Mouse (Mus musculus): ENCODE results near the gene Stmn1. TPM values are rescaled to one million over a fixed set of nuclear protein-coding genes. Genes with fewer than 3 reads are reported as not detected.
A peak's percentile ranks its signal among the peaks of the same experiment; 100 is the strongest.

The Stmn1 gene
- total and polyA plus RNA-seq, 3 experiments: 171 to 935 (median 179) TPM

DNA sequence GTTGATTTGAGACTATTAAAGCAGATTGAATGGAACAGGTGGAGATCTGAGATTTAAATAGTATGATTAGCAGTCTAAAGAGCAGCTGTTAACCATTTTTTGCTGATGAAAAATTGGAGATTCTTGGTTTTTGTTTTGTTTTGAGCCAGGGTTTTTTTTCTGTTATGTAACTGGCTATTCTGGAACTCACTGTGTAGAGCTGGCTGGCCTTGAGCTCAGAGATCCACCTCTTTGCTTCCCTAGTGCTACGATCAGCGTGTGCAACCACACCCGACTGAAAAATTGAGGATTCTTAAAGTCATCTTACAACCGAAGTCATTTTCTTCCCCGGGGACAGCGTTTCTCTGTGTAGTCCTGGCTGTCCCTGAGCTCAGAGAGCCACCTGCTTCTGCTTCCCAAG is 43.6 kb downstream of the Stmn1 start:
- Histone ChIP-seq H3K4me3 (ENCODE audit: low read depth, low read length) (peak overlapping the region; percentile 82), H3K9me3 (replicated peaks) (no peaks in the 10 kb centered on the region), H3K27me3 (ENCODE audit: insufficient read depth, low read length) (no peaks in the 10 kb centered on the region), H3K4me1 (ENCODE audit: insufficient read depth, low read depth, low read length) (peaks cover 51% of the 10 kb centered on the region), H3K36me3 (replicated peaks) (peaks cover 49% of the 10 kb centered on the region)
- TF ChIP-seq GATA1 (IDR thresholded peaks at IDR 0.05; ENCODE audit: borderline replicate concordance, low read length) (no peak), CTCF (IDR thresholded peaks at IDR 0.05; ENCODE audit: low read depth, low read length) (no peak), GATA2 (IDR thresholded peaks at IDR 0.05; ENCODE audit: borderline replicate concordance, low read depth, low read length) (no peak), TAL1 (conservative IDR thresholded peaks at IDR 0.05; ENCODE audit: low read depth, low read length) (no peak), POLR2AphosphoS5 (IDR thresholded peaks at IDR 0.05; ENCODE audit: insufficient replicate concordance, low read depth, low read length) (no peak)
- DNase-seq (ENCODE audit: low spot score): no peak
- no peak for ATAC-seq (ENCODE audit: extremely low read depth, insufficient number of reproducible peaks, low FRiP score, poor library complexity, severe bottlenecking)

GRCm38 (mm10) chr4:134512798-134513197 is 44.7 kb downstream of the Stmn1 start:
- ATAC-seq (ENCODE audit: extremely low read depth, insufficient number of reproducible peaks, low FRiP score, poor library complexity, severe bottlenecking): no peak
- Histone ChIP-seq H3K9me3 (replicated peaks) (no peaks in the 10 kb centered on the region), H3K36me3 (replicated peaks) (peaks cover 49% of the 10 kb centered on the region), H3K27me3 (ENCODE audit: insufficient read depth, low read length) (no peaks in the 10 kb centered on the region), H3K4me3 (ENCODE audit: low read depth, low read length) (no peak overlapping the region), H3K4me1 (ENCODE audit: insufficient read depth, low read depth, low read length) (peaks cover 48% of the 10 kb centered on the region)
- no peak for TF ChIP-seq POLR2AphosphoS5 (IDR thresholded peaks at IDR 0.05; ENCODE audit: insufficient replicate concordance, low read depth, low read length)
- TF ChIP-seq TAL1 (conservative IDR thresholded peaks at IDR 0.05; ENCODE audit: low read depth, low read length): no peak
- TF ChIP-seq GATA2 (IDR thresholded peaks at IDR 0.05; ENCODE audit: borderline replicate concordance, low read depth, low read length): no peak
- no peak for TF ChIP-seq CTCF (IDR thresholded peaks at IDR 0.05; ENCODE audit: low read depth, low read length)
- TF ChIP-seq GATA1 (IDR thresholded peaks at IDR 0.05; ENCODE audit: borderline replicate concordance, low read length): no peak
- no peak for DNase-seq (ENCODE audit: low spot score)

DNA sequence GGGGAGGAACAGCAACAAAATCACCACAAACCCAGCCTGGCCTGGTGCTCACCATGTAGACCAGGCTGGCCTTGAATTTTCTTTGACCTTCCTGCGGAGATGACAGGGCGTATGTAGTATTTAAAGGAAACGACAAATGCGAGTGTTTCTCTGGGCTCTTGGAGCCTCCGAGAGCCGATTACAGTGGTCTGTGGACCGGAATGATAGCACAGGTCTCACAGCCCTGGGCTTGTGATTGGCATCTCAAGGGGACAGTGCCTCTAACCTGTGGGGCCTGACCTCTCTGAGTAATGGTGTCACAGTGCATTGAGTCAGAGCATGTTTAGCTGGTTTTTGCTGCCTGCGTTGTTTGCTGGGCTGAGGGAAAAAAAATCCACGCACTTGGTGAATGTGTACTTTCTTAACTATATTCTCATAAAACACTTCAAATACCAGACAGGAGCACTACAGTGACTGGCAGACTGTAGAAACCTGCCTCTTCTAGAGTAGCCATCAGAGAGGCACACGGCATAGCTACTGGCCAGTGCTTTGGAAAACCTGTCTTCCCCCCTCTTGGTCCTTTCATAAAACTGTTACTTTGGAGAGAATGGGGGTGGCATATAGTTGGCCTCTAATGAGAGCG is 46.3 kb downstream of the Stmn1 start:
- no peak for TF ChIP-seq GATA2 (IDR thresholded peaks at IDR 0.05; ENCODE audit: borderline replicate concordance, low read depth, low read length)
- no peak for TF ChIP-seq CTCF (IDR thresholded peaks at IDR 0.05; ENCODE audit: low read depth, low read length)
- no peak for TF ChIP-seq TAL1 (conservative IDR thresholded peaks at IDR 0.05; ENCODE audit: low read depth, low read length)
- no peak for TF ChIP-seq GATA1 (IDR thresholded peaks at IDR 0.05; ENCODE audit: borderline replicate concordance, low read length)
- no peak for TF ChIP-seq POLR2AphosphoS5 (IDR thresholded peaks at IDR 0.05; ENCODE audit: insufficient replicate concordance, low read depth, low read length)
- Histone ChIP-seq H3K4me1 (ENCODE audit: insufficient read depth, low read depth, low read length) (peaks cover 41% of the 10 kb centered on the region), H3K36me3 (replicated peaks) (peaks cover 54% of the 10 kb centered on the region), H3K27me3 (ENCODE audit: insufficient read depth, low read length) (no peaks in the 10 kb centered on the region), H3K9me3 (replicated peaks) (no peaks in the 10 kb centered on the region), H3K4me3 (ENCODE audit: low read depth, low read length) (no peak overlapping the region)
- no peak for ATAC-seq (ENCODE audit: extremely low read depth, insufficient number of reproducible peaks, low FRiP score, poor library complexity, severe bottlenecking)
- DNase-seq (ENCODE audit: low spot score): no peak

- peaks cover 38% of the 10 kb centered on the region for H3K4me1 ChIP-seq (ENCODE audit: insufficient read depth, low read depth, low read length)
Observed at GRCm38 (mm10) chr4:134515614-134516013, 47.5 kb downstream of the Stmn1 start.

DNA sequence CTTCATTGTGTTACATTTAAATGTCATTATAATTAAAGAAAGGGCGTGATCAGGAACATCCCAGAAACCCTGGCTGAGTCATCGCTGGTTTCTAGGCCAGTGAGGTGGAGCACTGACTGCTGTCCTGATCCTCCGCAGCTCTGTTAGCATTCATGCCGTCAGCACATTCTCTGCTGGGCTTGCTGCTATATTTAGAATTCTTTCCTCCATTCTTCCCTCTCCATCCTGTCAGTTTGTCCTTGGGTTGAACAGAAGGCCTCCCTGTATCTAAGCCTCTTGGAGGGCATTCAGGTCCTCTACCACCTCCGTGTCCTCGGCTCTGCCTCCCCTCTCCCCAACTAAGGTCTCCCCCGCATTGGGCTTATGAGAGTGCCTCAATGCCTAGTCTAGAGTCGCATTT is 48.9 kb downstream of the Stmn1 start:
- TF ChIP-seq GATA2 (IDR thresholded peaks at IDR 0.05; ENCODE audit: borderline replicate concordance, low read depth, low read length) (no peak), GATA1 (IDR thresholded peaks at IDR 0.05; ENCODE audit: borderline replicate concordance, low read length) (no peak), CTCF (IDR thresholded peaks at IDR 0.05; ENCODE audit: low read depth, low read length) (no peak), POLR2AphosphoS5 (IDR thresholded peaks at IDR 0.05; ENCODE audit: insufficient replicate concordance, low read depth, low read length) (no peak), TAL1 (conservative IDR thresholded peaks at IDR 0.05; ENCODE audit: low read depth, low read length) (no peak)
- DNase-seq (ENCODE audit: low spot score) (no peak), ATAC-seq (ENCODE audit: extremely low read depth, insufficient number of reproducible peaks, low FRiP score, poor library complexity, severe bottlenecking) (no peak)
- Histone ChIP-seq H3K36me3 (replicated peaks) (peaks cover 76% of the 10 kb centered on the region), H3K4me1 (ENCODE audit: insufficient read depth, low read depth, low read length) (peaks cover 44% of the 10 kb centered on the region), H3K9me3 (replicated peaks) (no peaks in the 10 kb centered on the region), H3K4me3 (ENCODE audit: low read depth, low read length) (no peak overlapping the region), H3K27me3 (ENCODE audit: insufficient read depth, low read length) (no peaks in the 10 kb centered on the region)

More at GRCm38 (mm10) chr4:134515614-134516013, 47.5 kb downstream of the Stmn1 start:
- no peak for DNase-seq (ENCODE audit: low spot score)
- no peak overlapping the region for H3K4me3 ChIP-seq (ENCODE audit: low read depth, low read length)
- H3K9me3 ChIP-seq (replicated peaks): no peaks in the 10 kb centered on the region
- no peaks in the 10 kb centered on the region for H3K27me3 ChIP-seq (ENCODE audit: insufficient read depth, low read length)
- no peak for ATAC-seq (ENCODE audit: extremely low read depth, insufficient number of reproducible peaks, low FRiP score, poor library complexity, severe bottlenecking)
- TF ChIP-seq CTCF (IDR thresholded peaks at IDR 0.05; ENCODE audit: low read depth, low read length): no peak
- peaks cover 65% of the 10 kb centered on the region for H3K36me3 ChIP-seq (replicated peaks)

- Histone ChIP-seq H3K36me3 (replicated peaks) (peaks cover 78% of the 10 kb centered on the region), H3K9me3 (replicated peaks) (no peaks in the 10 kb centered on the region), H3K27me3 (ENCODE audit: insufficient read depth, low read length) (no peaks in the 10 kb centered on the region), H3K4me1 (ENCODE audit: insufficient read depth, low read depth, low read length) (peaks cover 44% of the 10 kb centered on the region), H3K4me3 (ENCODE audit: low read depth, low read length) (no peak overlapping the region)
- DNase-seq (ENCODE audit: low spot score): no peak
- TF ChIP-seq POLR2AphosphoS5 (IDR thresholded peaks at IDR 0.05; ENCODE audit: insufficient replicate concordance, low read depth, low read length): no peak
- no peak for ATAC-seq (ENCODE audit: extremely low read depth, insufficient number of reproducible peaks, low FRiP score, poor library complexity, severe bottlenecking)
Observed at GRCm38 (mm10) chr4:134517719-134518118, 49.6 kb downstream of the Stmn1 start.

DNA sequence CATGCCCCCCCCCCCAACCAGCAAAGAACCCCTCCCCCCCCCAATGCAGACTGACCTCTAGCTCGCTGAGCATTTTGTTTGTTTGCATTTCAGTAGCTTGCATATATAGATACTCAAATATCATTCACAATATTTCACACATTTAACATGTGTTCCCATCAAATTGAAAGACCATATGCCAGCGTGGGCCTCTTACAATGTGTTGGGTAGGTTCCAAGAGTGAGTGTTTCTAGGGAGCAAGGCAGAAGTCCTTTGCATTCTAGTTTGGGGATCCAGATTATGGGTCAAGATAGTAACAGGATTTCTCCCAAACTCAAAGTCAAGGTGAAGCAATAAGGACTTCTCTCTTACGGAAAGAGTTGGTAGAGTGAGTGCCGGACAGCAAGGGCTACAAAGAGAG is 50.4 kb downstream of the Stmn1 start:
- Histone ChIP-seq H3K27me3 (ENCODE audit: insufficient read depth, low read length) (no peaks in the 10 kb centered on the region), H3K4me1 (ENCODE audit: insufficient read depth, low read depth, low read length) (peaks cover 48% of the 10 kb centered on the region), H3K9me3 (replicated peaks) (no peaks in the 10 kb centered on the region), H3K36me3 (replicated peaks) (peaks cover 83% of the 10 kb centered on the region), H3K4me3 (ENCODE audit: low read depth, low read length) (no peak overlapping the region)
- ATAC-seq (ENCODE audit: extremely low read depth, insufficient number of reproducible peaks, low FRiP score, poor library complexity, severe bottlenecking) (no peak), DNase-seq (ENCODE audit: low spot score) (no peak)
- TF ChIP-seq GATA1 (IDR thresholded peaks at IDR 0.05; ENCODE audit: borderline replicate concordance, low read length) (no peak), TAL1 (conservative IDR thresholded peaks at IDR 0.05; ENCODE audit: low read depth, low read length) (no peak), GATA2 (IDR thresholded peaks at IDR 0.05; ENCODE audit: borderline replicate concordance, low read depth, low read length) (no peak), CTCF (IDR thresholded peaks at IDR 0.05; ENCODE audit: low read depth, low read length) (no peak), POLR2AphosphoS5 (IDR thresholded peaks at IDR 0.05; ENCODE audit: insufficient replicate concordance, low read depth, low read length) (no peak)
